In genomic region chr17:83273636-83274035, GRCm38 (mm10) we compare ENCODE assay signal across 10 mouse cellular contexts. TPM values are rescaled to one million over a fixed set of nuclear protein-coding genes. Genes with fewer than 3 reads are reported as not detected.
DNase-seq lines count a peak whose midpoint lies in the region; ATAC-seq lines count a peak whose summit lies in the region.
"Had no signal": no experiment of that assay in that cellular context is flagged by ENCODE, and none has a peak within 500 bp of the region (broad histone marks: within the 10 kb centered on the region; RNA-seq: fewer than 3 reads in every experiment).

No protein-coding gene starts in this region.

- H3K4me2 ChIP-seq in liver, embryonic 12.5 days = peak overlapping the region; percentile 37

- H3K36me3 ChIP-seq in heart, embryonic 10.5 days = no peaks in the 10 kb centered on the region
- no peaks in the 10 kb centered on the region for H3K36me3 ChIP-seq in embryonic facial prominence, embryonic 10.5 days (replicated peaks)
- H3K36me3 ChIP-seq in liver, embryonic 12.5 days = no peaks in the 10 kb centered on the region

- H3K27me3 ChIP-seq in heart, embryonic 10.5 days (ENCODE audit: insufficient read depth, poor library complexity, severe bottlenecking) = peaks cover 14% of the 10 kb centered on the region; the same call in 1 of the 2 replicates
- peaks cover 25% of the 10 kb centered on the region for H3K27me3 ChIP-seq in embryonic facial prominence, embryonic 10.5 days (replicated peaks; ENCODE audit: low read depth, poor library complexity, severe bottlenecking)
- peaks cover 64% of the 10 kb centered on the region for H3K27me3 ChIP-seq in liver, embryonic 12.5 days (replicated peaks)

- peak; percentile 26; the same call in 1 of the 2 replicates for ATAC-seq in liver, embryonic 12.5 days

- H3K9ac ChIP-seq in liver, embryonic 12.5 days = no peak overlapping the region

- no peak for DNase-seq in heart, embryonic 10.5 days (ENCODE audit: low spot score)
- DNase-seq in heart, postnatal 4 days = no peak
- no peak for DNase-seq in embryonic facial prominence, embryonic 10.5 days (ENCODE audit: low spot score)
- peak; percentile 43 to 62 for DNase-seq in kidney, adult 8-10 months
- no peak for DNase-seq in left cerebral cortex, postnatal 10 days (ENCODE audit: extremely low spot score in 1 of 2, low spot score in 2 of 2)
- DNase-seq in thymus, adult 18-20 months = no peak
- no peak for DNase-seq in embryo, embryonic 10 days (ENCODE audit: low spot score)
- DNase-seq: gastrocnemius, postnatal 10 days; layer of hippocampus, adult 9-11 months had no signal

- intact Hi-C loops in left cerebral cortex, postnatal 10 days (cut with DNase I) = loop anchor here (10.0 kb wide), 3 partner anchors 181 to 361 kb away; partner anchors contain the start of genes Cox7a2l and Kcng3

- peaks cover 49% of the 10 kb centered on the region for H3K4me1 ChIP-seq in heart, embryonic 10.5 days
- H3K4me1 ChIP-seq in embryonic facial prominence, embryonic 10.5 days = peaks cover 51% of the 10 kb centered on the region
- peaks cover 42% of the 10 kb centered on the region for H3K4me1 ChIP-seq in liver, embryonic 12.5 days

- WGBS in heart, embryonic 10.5 days = 14% methylated on average over 9 of the region's 9 CpGs
- 13% methylated on average over 9 of the region's 9 CpGs for WGBS in embryonic facial prominence, embryonic 10.5 days
- WGBS in liver, embryonic 12.5 days (ENCODE audit: insufficient replicate concordance) = 14% methylated on average over 9 of the region's 9 CpGs

- H3K27ac ChIP-seq in heart, embryonic 10.5 days = peak overlapping the region; percentile 67
- no peak overlapping the region for H3K27ac ChIP-seq in embryonic facial prominence, embryonic 10.5 days (replicated peaks)
- H3K27ac ChIP-seq in liver, embryonic 12.5 days = no peak overlapping the region

- H3K4me3 ChIP-seq in heart, embryonic 10.5 days = peak overlapping the region; percentile 37
- peak overlapping the region; percentile 31 for H3K4me3 ChIP-seq in embryonic facial prominence, embryonic 10.5 days
- H3K4me3 ChIP-seq in liver, embryonic 12.5 days = no peak overlapping the region

- no peaks in the 10 kb centered on the region for H3K9me3 ChIP-seq in heart, embryonic 10.5 days
- no peaks in the 10 kb centered on the region for H3K9me3 ChIP-seq in embryonic facial prominence, embryonic 10.5 days
- H3K9me3 ChIP-seq in liver, embryonic 12.5 days (replicated peaks) = no peaks in the 10 kb centered on the region

RNA-seq across cellular contexts. Expression of gene Pkdcc, which starts 58.5 kb away (rescaled TPM):
- 13.8 and 27.4 TPM in 2 replicates for polyA plus RNA-seq in heart, embryonic 10.5 days (2016; fragmentation: Nextera tagmentation; extraction: Ambion mirVana)
- total RNA-seq in heart, postnatal 4 days (2021) = 10 to 100 TPM; 68.1 to 76.6 TPM
- 15.1 and 17.5 TPM in 2 replicates for polyA plus RNA-seq in embryonic facial prominence, embryonic 10.5 days (2016; fragmentation: Nextera tagmentation; extraction: Ambion mirVana)
- 7.5 and 7.7 TPM in 2 replicates for polyA plus RNA-seq in liver, embryonic 12.5 days (2016; fragmentation: Nextera tagmentation; extraction: Ambion mirVana)
- 10 to 100 TPM; 16.7 to 19.8 TPM for total RNA-seq in left cerebral cortex, postnatal 10 days (2021)

Comparison
In these comparisons a context has a peak if more than half of its experiments do, and no peak if none do; other contexts are left out.
1. DNase-seq: peak in kidney, adult 8-10 months (2 of 2); none in heart, embryonic 10.5 days (single experiment), heart, postnatal 4 days (single experiment), embryonic facial prominence, embryonic 10.5 days (single experiment), left cerebral cortex, postnatal 10 days (0 of 2), thymus, adult 18-20 months (0 of 2) and embryo, embryonic 10 days (single experiment).